Mouse (Mus musculus): ENCODE results near the gene AI413582. TPM values are rescaled to one million over a fixed set of nuclear protein-coding genes. Genes with fewer than 3 reads are reported as not detected.

The AI413582 gene
- total and polyA plus RNA-seq, 3 experiments: 20.6 to 56.5 TPM; not detected in 1

DNA sequence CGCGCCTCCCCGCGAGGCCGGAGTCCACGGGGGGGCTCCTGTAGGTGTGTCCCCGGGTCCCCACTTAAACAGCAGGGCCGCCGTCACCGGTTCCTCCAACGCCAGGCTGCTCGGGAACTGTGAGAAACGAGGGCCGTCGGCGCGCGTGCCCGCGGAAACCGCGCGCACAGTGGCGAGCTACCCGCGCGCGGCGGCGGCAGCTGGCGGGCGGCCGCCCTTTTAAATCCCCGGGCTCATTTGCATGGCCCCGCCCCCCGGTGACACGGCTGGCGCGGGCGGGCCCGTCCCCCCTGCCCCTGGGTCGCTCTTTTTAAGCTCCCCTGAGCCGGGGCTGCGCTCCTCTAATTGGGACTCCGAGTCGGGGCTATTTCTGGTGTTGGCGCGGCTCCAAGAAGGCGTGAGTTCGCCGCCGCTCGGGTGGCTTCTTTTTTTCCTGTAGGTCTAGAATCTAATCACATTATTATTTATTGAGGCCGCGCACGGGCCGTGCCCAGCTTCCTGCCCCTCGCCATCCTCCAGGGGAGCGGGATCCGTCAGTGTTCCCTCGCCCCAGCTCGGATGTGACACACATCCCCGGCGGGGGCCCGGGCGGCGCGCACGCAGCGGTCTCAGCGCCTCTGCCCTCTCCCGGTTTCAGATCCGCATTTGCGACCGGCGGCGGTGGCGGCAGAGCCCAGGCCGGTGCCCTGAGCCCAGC, 9.1 kb downstream of the AI413582 start, which contains the start of gene Hmga1:
TSS of gene Hmga1 (plus strand) at position 183 of the 697 bp plus-strand sequence.
- peak within 1 kb of the TSS; percentile 95 for H3K27ac ChIP-seq (ENCODE audit: control insufficient read depth, low read depth, low read length)
- DNase-seq (ENCODE audit: low read depth, low spot score): peak; percentile 95
- TF ChIP-seq SIN3A (IDR thresholded peaks at IDR 0.05; ENCODE audit: low read length): peak; percentile 61
- no peak for TF ChIP-seq RCOR1 (IDR thresholded peaks at IDR 0.05; ENCODE audit: low read depth, low read length)
- 0 out of 2 replicates have a peak, but pooled peaks have one; percentile 46 for TF ChIP-seq MEF2A (IDR thresholded peaks at IDR 0.05; ENCODE audit: extremely low read depth, insufficient replicate concordance, low read depth, low read length, poor library complexity, severe bottlenecking)
- TF ChIP-seq USF2 (IDR thresholded peaks at IDR 0.05; ENCODE audit: borderline replicate concordance in 1 of 2, insufficient read depth in 1 of 2, low read depth in 1 of 2, low read length in 2 of 2): no peak
- no peak for TF ChIP-seq POLR2AphosphoS5 (IDR thresholded peaks at IDR 0.05; ENCODE audit: borderline replicate concordance, low read depth, low read length)
- TF ChIP-seq ZC3H11A (IDR thresholded peaks at IDR 0.05; ENCODE audit: low read depth, low read length): no peak
- peak in 1 of 3 experiments; percentile 7; a peak in 1 of 6 replicates for TF ChIP-seq CTCF (IDR thresholded peaks at IDR 0.05 in 2 of 3, conservative IDR thresholded peaks at IDR 0.05 in 1 of 3; ENCODE audit: control insufficient read depth in 1 of 3, insufficient read depth in 1 of 3, low read depth in 2 of 3, low read length in 3 of 3, poor library complexity in 1 of 3, severe bottlenecking in 1 of 3)
- peak; percentile 77; the same call in 1 of the 2 replicates for TF ChIP-seq CHD1 (IDR thresholded peaks at IDR 0.05; ENCODE audit: low read depth, low read length)
- no peak for TF ChIP-seq RAD21 (IDR thresholded peaks at IDR 0.05; ENCODE audit: low read depth, low read length)
- 0 out of 2 replicates have a peak, but pooled peaks have one; percentile 9 for TF ChIP-seq NRF1 (IDR thresholded peaks at IDR 0.05; ENCODE audit: insufficient read depth, low read depth, low read length, poor library complexity, severe bottlenecking)
- peak; percentile 60 for TF ChIP-seq TCF12 (IDR thresholded peaks at IDR 0.05; ENCODE audit: low read depth, low read length)
- no peak for TF ChIP-seq CHD2 (IDR thresholded peaks at IDR 0.05; ENCODE audit: low read length)
- TF ChIP-seq ZMIZ1 (IDR thresholded peaks at IDR 0.05; ENCODE audit: low read depth, low read length): peak; percentile 100
- TF ChIP-seq ETS1 (IDR thresholded peaks at IDR 0.05; ENCODE audit: low read depth, low read length): peak; percentile 59; the same call in 1 of the 2 replicates
- TF ChIP-seq USF1 (IDR thresholded peaks at IDR 0.05; ENCODE audit: low read depth, low read length): no peak
- no peak for TF ChIP-seq SMC3 (IDR thresholded peaks at IDR 0.05; ENCODE audit: low read depth, low read length)
- peak; percentile 99 to 100 for TF ChIP-seq POLR2A (IDR thresholded peaks at IDR 0.05; ENCODE audit: control insufficient read depth in 1 of 2, insufficient read depth in 1 of 2, low read depth in 1 of 2, low read length in 2 of 2, poor library complexity in 1 of 2)
- peak; percentile 96 for TF ChIP-seq TBP (IDR thresholded peaks at IDR 0.05; ENCODE audit: low read depth, low read length)
- TF ChIP-seq NELFE (IDR thresholded peaks at IDR 0.05; ENCODE audit: low read depth, low read length): peak; percentile 100
- no peak for TF ChIP-seq MYC (IDR thresholded peaks at IDR 0.05; ENCODE audit: low read depth, low read length)
- peak; percentile 75; the same call in 1 of the 2 replicates for TF ChIP-seq MAZ (IDR thresholded peaks at IDR 0.05; ENCODE audit: low read depth, low read length)
- TF ChIP-seq KAT2A (conservative IDR thresholded peaks at IDR 0.05; ENCODE audit: low read depth, low read length): no peak; the same call in 1 of the 2 replicates
- no peak for TF ChIP-seq MAFK (IDR thresholded peaks at IDR 0.05; ENCODE audit: borderline replicate concordance, low read depth, low read length)
- peak; percentile 99 for TF ChIP-seq POLR2AphosphoS2 (IDR thresholded peaks at IDR 0.05; ENCODE audit: low read length)
- TF ChIP-seq EP300 (IDR thresholded peaks at IDR 0.05; ENCODE audit: low read depth in 1 of 2, low read length in 2 of 2): no peak; a peak in 1 of 4 replicates
- TF ChIP-seq GABPA (IDR thresholded peaks at IDR 0.05; ENCODE audit: low read depth, low read length): no peak
- no peak; the same call in 1 of the 2 replicates for TF ChIP-seq BHLHE40 (IDR thresholded peaks at IDR 0.05; ENCODE audit: borderline replicate concordance, low read depth, low read length)
- H3K9me3 ChIP-seq (replicated peaks; ENCODE audit: insufficient read depth, low read length): no peaks in the 10 kb centered on the region
- H3K4me1 ChIP-seq (ENCODE audit: control insufficient read depth in 1 of 2, insufficient read depth in 2 of 2, low read length in 2 of 2): peaks cover 0 to 26% of the 10 kb centered on the region in 2 experiments
- peaks cover 53% of the 10 kb centered on the region for H3K79me2 ChIP-seq (ENCODE audit: control insufficient read depth, insufficient read depth, low read length, poor library complexity)
- peak within 1 kb of the TSS; percentile 99 for H3K9ac ChIP-seq (ENCODE audit: control insufficient read depth, low read depth, low read length, poor library complexity, severe bottlenecking)
- H3K27me3 ChIP-seq (ENCODE audit: control insufficient read depth in 1 of 2, insufficient read depth in 2 of 2, low read length in 2 of 2): no peaks in the 10 kb centered on the region
- peaks cover 3 to 16% of the 10 kb centered on the region in 2 experiments for H3K36me3 ChIP-seq (ENCODE audit: control insufficient read depth in 1 of 2, insufficient read depth in 2 of 2, low read length in 2 of 2)
- peak within 1 kb of the TSS; percentile 61 to 95 for H3K4me3 ChIP-seq (ENCODE audit: control insufficient read depth in 1 of 2, insufficient read depth in 1 of 2, low read depth in 2 of 2, low read length in 2 of 2)
